Mouse (Mus musculus) intestine, postnatal 0 days (tissue): ENCODE data around the gene Tet2. TPM values are rescaled to one million over a fixed set of nuclear protein-coding genes. Genes with fewer than 3 reads are reported as not detected.

ENCODE experiments used
- ATAC-seq: fragments of 200-750 bp; cut with Nextera tagmentation; 2 replicates; pipeline ENCODE4 v1.8.0; 2017; ENCODE audit warnings: mild to moderate bottlenecking, moderate TSS enrichment, moderate library complexity
- H3K27ac ChIP-seq: fragments of 300-500 bp; sonication (generic); 2 replicates; pipeline ENCODE4 v1.5.1; 2014; ENCODE audit warnings: mild to moderate bottlenecking, low read depth, low read length, moderate library complexity
- H3K27me3 ChIP-seq: fragments of 300-500 bp; sonication (generic); replicated peaks from 2 replicates; pipeline ENCODE4 v1.6.1; 2014; ENCODE audit warnings: low read length, mixed read lengths; ENCODE audit not compliant: control insufficient read depth, insufficient read depth
- H3K36me3 ChIP-seq: fragments of 300-500 bp; sonication (generic); 2 replicates; pipeline ENCODE4 v1.6.1; 2014; ENCODE audit warnings: mild to moderate bottlenecking, moderate library complexity; ENCODE audit not compliant: control insufficient read depth, insufficient read depth
- H3K4me1 ChIP-seq: fragments of 300-500 bp; sonication (generic); replicated peaks from 2 replicates; pipeline ENCODE4 v1.6.1; 2014; ENCODE audit warnings: antibody characterized with exemption, low read length, mixed read lengths; ENCODE audit not compliant: control insufficient read depth, insufficient read depth
- H3K4me2 ChIP-seq: fragments of 300-500 bp; sonication (generic); replicated peaks from 2 replicates; pipeline ENCODE4 v1.6.1; 2014; ENCODE audit warnings: low read depth, mild to moderate bottlenecking, moderate library complexity
- H3K4me3 ChIP-seq: fragments of 300-500 bp; sonication (generic); 2 replicates; pipeline ENCODE4 v1.5.1; 2014; ENCODE audit warnings: low read depth, low read length
- H3K9ac ChIP-seq: fragments of 300-500 bp; sonication (generic); 2 replicates; pipeline ENCODE4 v1.6.1; 2014; ENCODE audit warnings: mild to moderate bottlenecking, low read depth, low read length
- H3K9me3 ChIP-seq: fragments of 300-500 bp; sonication (generic); 2 replicates; pipeline ENCODE4 v1.6.1; 2016; ENCODE audit warnings: mixed run types; ENCODE audit not compliant: control insufficient read depth
- CTCF ChIP-seq: sonication (generic); IDR thresholded peaks from 2 replicates; pipeline ENCODE4 v1.5.1; 2016; ENCODE audit warnings: low read depth, mild to moderate bottlenecking, control low read depth, antibody characterized with exemption, moderate library complexity
- WGBS: fragments of 180-500 bp; shearing (Covaris S2); extraction: QIAGEN DNeasy Blood & Tissue Kit; methylation state at CpG from one replicate; pipeline ENCODE4 v1.1.7; 2014; 5-methylcytosine and 5-hydroxymethylcytosine counted together
- polyA plus RNA-seq: library from polyadenylated mRNA; unstranded; fragments of >200 nt; fragmentation: Nextera tagmentation; extraction: Ambion mirVana; gene quantifications from 2 replicates; pipeline ENCODE4 v1.2.1, GENCODE M21; 2015

Gene Tet2
- polyA plus RNA-seq, 1 experiment from 2014 or later, result 10.0 TPM

GRCm38 (mm10) chr3:133488022-133488725 lies 56.8 kb downstream of the Tet2 start:
- H3K4me3 ChIP-seq, result no peak overlapping the region
- H3K9me3 ChIP-seq, result no peaks in the 10 kb centered on the region
- peaks cover 45% of the 10 kb centered on the region for H3K36me3 ChIP-seq
- H3K27me3 ChIP-seq, result no peaks in the 10 kb centered on the region
- no peak for ATAC-seq
- 0 out of 2 replicates have a peak, but pooled peaks cover 2% of the 10 kb centered on the region for H3K4me1 ChIP-seq
- TF ChIP-seq CTCF, result no peak
- H3K9ac ChIP-seq, result no peak overlapping the region
- no peak overlapping the region for H3K4me2 ChIP-seq
- H3K27ac ChIP-seq, result no peak overlapping the region
- 87% methylated on average over 13 of the region's 13 CpGs for WGBS

- H3K4me1 ChIP-seq, result no peaks in the 10 kb centered on the region
- no peak for ATAC-seq
- no peak for TF ChIP-seq CTCF
- H3K4me2 ChIP-seq, result no peak overlapping the region
- no peak overlapping the region for H3K4me3 ChIP-seq
- WGBS, result 89% methylated on average over 1 of the region's 1 CpGs
- H3K9ac ChIP-seq, result no peak overlapping the region
- H3K9me3 ChIP-seq, result no peaks in the 10 kb centered on the region
- H3K36me3 ChIP-seq, result peaks cover 63% of the 10 kb centered on the region
- no peak overlapping the region for H3K27ac ChIP-seq
- H3K27me3 ChIP-seq, result no peaks in the 10 kb centered on the region
Measured at GRCm38 (mm10) chr3:133482887-133483286, 62.1 kb downstream of the Tet2 start.

- no peaks in the 10 kb centered on the region for H3K27me3 ChIP-seq
- TF ChIP-seq CTCF, result no peak
- H3K9ac ChIP-seq, result no peak overlapping the region
- H3K4me1 ChIP-seq, result no peaks in the 10 kb centered on the region
- no peak overlapping the region for H3K4me3 ChIP-seq
- 88% methylated on average over 3 of the region's 3 CpGs for WGBS
- H3K36me3 ChIP-seq, result peaks cover 37% of the 10 kb centered on the region
- ATAC-seq, result no peak
- H3K4me2 ChIP-seq, result no peak overlapping the region
- H3K27ac ChIP-seq, result no peak overlapping the region
- no peaks in the 10 kb centered on the region for H3K9me3 ChIP-seq
Measured at GRCm38 (mm10) chr3:133478987-133479386, 66.0 kb downstream of the Tet2 start.

GRCm38 (mm10) chr3:133473781-133474180 lies 71.2 kb downstream of the Tet2 start:
- no peak overlapping the region for H3K4me2 ChIP-seq
- H3K36me3 ChIP-seq, result peaks cover 42% of the 10 kb centered on the region
- no peaks in the 10 kb centered on the region for H3K4me1 ChIP-seq
- ATAC-seq, result no peak
- no peaks in the 10 kb centered on the region for H3K27me3 ChIP-seq
- TF ChIP-seq CTCF, result no peak
- 68% methylated on average over 1 of the region's 1 CpGs for WGBS
- H3K27ac ChIP-seq, result no peak overlapping the region
- no peak overlapping the region for H3K4me3 ChIP-seq
- no peak overlapping the region for H3K9ac ChIP-seq
- H3K9me3 ChIP-seq, result no peaks in the 10 kb centered on the region

GRCm38 (mm10) chr3:133471101-133471500 lies 73.8 kb downstream of the Tet2 start:
- no peaks in the 10 kb centered on the region for H3K27me3 ChIP-seq
- H3K36me3 ChIP-seq, result peaks cover 65% of the 10 kb centered on the region
- H3K4me3 ChIP-seq, result no peak overlapping the region
- H3K27ac ChIP-seq, result no peak overlapping the region
- H3K4me1 ChIP-seq, result no peaks in the 10 kb centered on the region
- no peak for TF ChIP-seq CTCF
- WGBS, result 90% methylated on average over 4 of the region's 4 CpGs
- H3K9ac ChIP-seq, result no peak overlapping the region
- no peak overlapping the region for H3K4me2 ChIP-seq
- no peak for ATAC-seq
- no peaks in the 10 kb centered on the region for H3K9me3 ChIP-seq

- Histone ChIP-seq H3K9me3 (no peaks in the 10 kb centered on the region), H3K27ac (no peak overlapping the region), H3K4me2 (no peak overlapping the region), H3K27me3 (no peaks in the 10 kb centered on the region), H3K36me3 (peaks cover 66% of the 10 kb centered on the region), H3K9ac (no peak overlapping the region), H3K4me1 (no peaks in the 10 kb centered on the region), H3K4me3 (no peak overlapping the region)
- 0 out of 2 replicates have a peak, but pooled peaks have one; percentile 4 for TF ChIP-seq CTCF
- no peak for ATAC-seq
- 96% methylated on average over 7 of the region's 7 CpGs for WGBS
Measured at GRCm38 (mm10) chr3:133468883-133469282, 76.1 kb downstream of the Tet2 start.
